Mouse (Mus musculus) large intestine, adult 2 months (tissue): ENCODE measurements around the gene Klhl21. TPM values are rescaled to one million over a fixed set of nuclear protein-coding genes. Genes with fewer than 3 reads are reported as not detected.

ENCODE experiments used
- DNase-seq: peaks from one replicate; pipeline ENCODE4 v3.0.0-alpha.2; 2012; ENCODE audit warnings: low read depth, low spot score
- WGBS: fragments of 180-500 bp; shearing (Covaris S2); methylation state at CpG from one replicate; pipeline ENCODE4 v1.1.7; 2018; 5-methylcytosine and 5-hydroxymethylcytosine counted together
- polyA plus RNA-seq: library from polyadenylated mRNA; depleted of rRNA; stranded (reverse); fragments of >200 nt; gene quantifications from 2 replicates; pipeline ENCODE4 v1.2.3, GENCODE M21; 2012; rRNA removed

Klhl21 gene
- 9.1 and 10.4 TPM in 2 replicates for polyA plus RNA-seq

DNA sequence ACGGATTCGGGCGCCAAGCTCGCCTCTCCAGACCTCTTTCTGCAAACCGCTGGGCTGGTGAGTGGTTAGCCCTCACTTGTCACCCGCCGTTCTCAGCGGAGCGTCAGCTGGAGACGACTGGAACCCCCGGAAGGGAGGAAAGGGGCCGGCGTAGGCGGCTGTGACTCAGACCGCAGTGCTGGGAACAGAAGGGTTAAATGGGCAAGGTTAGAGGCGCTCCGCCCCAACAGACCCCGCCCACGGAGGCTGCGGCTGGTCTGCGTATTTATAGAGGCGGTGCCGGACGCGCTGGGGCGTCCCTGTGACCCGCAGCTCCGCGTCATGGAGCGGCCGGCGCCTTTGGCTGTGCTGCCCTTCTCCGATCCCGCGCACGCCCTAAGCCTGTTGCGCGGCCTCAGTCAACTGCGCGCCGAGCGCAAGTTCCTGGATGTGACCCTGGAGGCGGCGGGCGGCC lies at the start of gene Klhl21:
TSS of gene Klhl21 (plus strand) at position 182 of the 454 bp plus-strand sequence.
- under 1% methylated on average over 45 of the region's 45 CpGs for WGBS
- peak; percentile 83 for DNase-seq

DNA sequence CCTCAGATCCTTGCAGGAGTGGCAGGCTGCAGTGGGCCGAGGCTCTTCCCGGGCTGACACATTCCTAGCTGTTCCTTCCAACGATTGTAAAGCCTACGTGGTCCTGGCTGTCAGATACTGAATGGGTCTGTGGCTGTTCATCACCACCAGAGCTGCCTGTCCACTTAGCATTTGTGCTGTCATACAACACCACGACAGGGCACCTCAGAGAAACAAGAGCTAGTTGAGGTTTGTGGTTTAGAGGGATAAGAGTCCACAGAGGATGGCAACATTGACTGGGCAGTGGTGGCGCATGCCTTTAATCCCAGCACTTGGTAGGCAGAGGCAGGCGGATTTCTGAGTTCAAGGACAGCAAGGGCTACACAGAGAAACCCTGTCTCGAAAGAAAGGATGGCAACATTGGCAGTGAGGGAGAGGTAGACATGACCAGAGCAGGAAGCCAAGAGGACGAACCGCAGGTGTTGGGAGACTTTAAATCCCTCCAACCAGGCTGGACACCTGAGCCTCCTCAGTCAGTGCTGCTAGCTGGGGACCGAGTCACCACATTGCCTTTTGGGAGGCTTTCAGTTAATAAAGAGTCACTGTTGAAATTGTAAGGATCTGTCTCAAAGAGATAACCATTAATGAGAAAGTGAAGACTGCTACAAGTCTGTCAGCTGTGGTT lies 48.6 kb upstream of the Klhl21 start:
- 81% methylated on average over 11 of the region's 11 CpGs for WGBS
- DNase-seq = no peak

GRCm38 (mm10) chr4:151960513-151960854 lies 48.1 kb upstream of the Klhl21 start:
- peak; percentile 32 for DNase-seq
- WGBS = 30% methylated on average over 3 of the region's 3 CpGs

DNA sequence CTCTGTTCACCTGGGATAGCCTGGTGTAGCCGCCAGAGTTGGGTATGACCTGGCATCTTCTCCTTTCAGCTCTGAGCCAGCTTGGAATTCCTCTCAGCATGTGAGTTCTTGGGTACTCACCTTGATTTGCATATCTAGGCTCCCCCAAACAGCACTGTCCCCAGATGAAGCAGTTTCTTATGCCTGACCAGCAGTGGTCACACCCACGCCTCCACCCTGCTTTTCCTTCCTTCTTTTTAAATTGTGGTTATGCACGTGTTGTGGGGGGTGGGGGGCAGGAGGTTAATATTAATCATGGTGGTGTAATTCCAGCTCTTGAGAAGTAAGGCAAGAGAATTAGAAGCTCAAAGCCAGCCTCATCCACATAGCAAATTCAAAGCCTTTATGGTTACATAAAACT lies 45.8 kb upstream of the Klhl21 start:
- 81% methylated on average over 3 of the region's 3 CpGs for WGBS
- DNase-seq = no peak

DNA sequence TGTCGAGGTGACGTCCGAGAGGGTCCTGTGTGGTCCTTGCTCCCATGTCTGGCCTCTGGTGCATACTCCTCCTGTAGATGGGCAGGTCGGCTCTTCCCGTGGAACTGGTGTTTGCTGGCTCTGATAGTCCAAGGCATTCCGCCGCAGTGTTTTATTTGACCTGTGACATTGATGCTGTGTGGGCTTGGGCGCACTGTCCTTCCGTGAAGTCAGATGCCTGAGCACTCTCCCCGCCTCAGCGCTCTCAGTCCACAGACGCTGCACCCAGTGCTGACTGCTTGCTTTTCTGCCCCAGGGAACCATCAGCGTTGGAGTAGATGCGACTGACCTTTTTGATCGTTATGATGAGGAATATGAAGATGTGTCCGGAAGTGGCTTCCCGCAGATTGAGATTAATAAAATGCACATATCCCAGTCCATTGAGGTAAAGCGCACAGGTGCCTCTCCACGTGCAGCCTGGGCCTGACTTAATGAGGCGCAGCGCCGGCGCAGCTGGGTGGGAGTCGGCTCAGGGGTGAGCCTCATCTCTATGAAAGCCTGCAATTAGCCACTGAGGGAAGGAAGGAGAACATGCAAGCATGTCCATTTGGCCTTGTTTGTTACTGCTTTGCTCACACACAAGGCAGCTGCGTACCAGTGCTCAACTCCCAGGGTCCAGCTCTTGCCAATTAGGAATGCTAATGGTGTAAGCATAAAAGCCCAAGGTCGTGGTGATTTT lies 40.2 kb upstream of the Klhl21 start:
- WGBS = 93% methylated on average over 26 of the region's 26 CpGs

GRCm38 (mm10) chr4:151972221-151972967 lies 36.2 kb upstream of the Klhl21 start:
- WGBS = 72% methylated on average over 10 of the region's 10 CpGs
- no peak for DNase-seq

More for the DNA sequence above, 40.2 kb upstream of the Klhl21 start:
- DNase-seq = no peak

DNA sequence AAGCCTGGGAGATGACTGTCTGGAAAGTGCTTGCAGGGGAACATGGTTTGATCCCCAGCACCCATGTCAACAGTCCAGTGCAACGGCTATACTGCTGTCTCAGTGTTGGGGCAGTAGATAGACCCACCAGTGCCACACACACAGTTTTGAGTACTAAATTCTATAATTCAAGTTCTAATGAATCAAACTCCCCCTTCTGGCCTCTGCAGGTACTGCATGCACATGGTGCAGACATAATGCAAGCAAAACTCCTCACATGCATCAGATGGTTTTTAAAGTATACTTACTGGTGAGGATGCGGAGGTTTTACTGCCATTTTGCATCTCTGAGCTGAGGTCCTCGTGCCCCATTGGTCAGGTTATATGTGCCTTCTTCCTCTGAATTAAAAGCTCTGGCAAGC lies 33.2 kb upstream of the Klhl21 start:
- no peak for DNase-seq
- WGBS = 95% methylated on average over 3 of the region's 3 CpGs

DNA sequence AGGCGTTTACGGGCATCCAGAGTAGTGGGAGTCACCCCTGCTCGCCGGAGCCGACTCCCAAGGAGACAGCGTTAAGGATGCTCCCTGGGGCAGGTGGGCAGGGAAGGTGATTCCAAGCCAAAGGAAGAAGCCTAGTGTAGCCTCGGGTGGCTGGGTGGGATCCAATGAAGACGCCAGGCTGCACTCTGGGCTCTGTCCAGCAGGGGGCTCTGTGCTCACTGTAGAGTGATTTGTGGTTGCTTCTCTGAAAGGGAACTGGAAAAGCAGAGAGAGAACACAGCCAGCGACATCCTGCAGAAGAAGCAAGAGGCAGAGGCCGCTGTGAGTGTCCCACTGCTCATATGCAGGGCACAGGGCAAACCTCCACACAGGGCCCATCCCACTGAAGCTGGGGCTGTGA lies 30.9 kb upstream of the Klhl21 start:
- DNase-seq = no peak
- 38% methylated on average over 10 of the region's 10 CpGs for WGBS

DNA sequence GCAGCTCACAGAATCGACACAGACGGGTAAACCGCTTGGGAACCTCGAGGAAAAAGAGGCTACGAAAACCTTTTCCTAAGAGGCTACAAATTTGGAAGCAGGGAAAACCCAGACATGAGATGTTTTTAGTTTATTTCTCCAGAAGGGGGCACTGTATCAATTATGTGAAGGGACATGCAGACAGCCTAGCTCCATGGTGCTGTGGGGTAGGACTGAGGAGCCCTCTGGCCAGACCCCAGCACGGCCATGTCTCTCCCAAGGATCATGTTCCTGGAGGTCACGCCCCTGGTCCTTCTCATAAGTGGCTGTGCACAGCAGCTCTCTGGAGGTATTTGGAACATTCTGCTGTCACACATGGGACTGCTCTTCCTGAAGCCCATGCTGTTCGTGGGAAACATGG lies 27.9 kb upstream of the Klhl21 start:
- WGBS = 77% methylated on average over 8 of the region's 8 CpGs
- no peak for DNase-seq

- 8% methylated on average over 5 of the region's 5 CpGs for WGBS
- no peak for DNase-seq
These were observed 27.2 kb upstream of the Klhl21 start for GRCm38 (mm10) chr4:151981363-151981762.

DNA sequence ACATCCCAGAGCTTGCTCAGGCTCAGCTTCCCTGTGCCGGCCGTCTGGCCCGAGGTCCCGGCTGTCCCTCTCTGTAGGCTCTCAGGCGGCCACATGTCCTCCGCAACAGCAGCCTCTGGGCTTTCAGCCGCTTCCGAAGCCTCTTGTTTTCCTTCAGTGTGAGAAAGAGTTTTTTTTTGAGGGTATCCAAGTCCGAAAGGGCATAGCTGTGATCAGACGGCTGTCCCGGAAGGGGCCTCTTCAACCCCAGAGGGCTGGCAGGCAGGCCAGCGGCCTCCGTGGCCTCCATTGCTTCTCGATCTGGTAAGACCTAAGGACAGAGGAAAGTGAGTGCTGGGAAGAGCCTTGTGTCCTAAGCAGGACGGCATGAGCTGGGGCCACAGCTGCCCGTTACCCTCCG lies 25.6 kb upstream of the Klhl21 start:
- 81% methylated on average over 17 of the region's 17 CpGs for WGBS
- DNase-seq = no peak

GRCm38 (mm10) chr4:151983560-151983959 lies 25.0 kb upstream of the Klhl21 start:
- DNase-seq = no peak
- WGBS = 55% methylated on average over 9 of the region's 9 CpGs

GRCm38 (mm10) chr4:151985886-151986285 lies 22.7 kb upstream of the Klhl21 start:
- WGBS = 20% methylated on average over 10 of the region's 10 CpGs
- DNase-seq = peak; percentile 80

- no peak for DNase-seq
- WGBS = 26% methylated on average over 8 of the region's 8 CpGs
These were observed 22.0 kb upstream of the Klhl21 start for GRCm38 (mm10) chr4:151986650-151987049.

DNA sequence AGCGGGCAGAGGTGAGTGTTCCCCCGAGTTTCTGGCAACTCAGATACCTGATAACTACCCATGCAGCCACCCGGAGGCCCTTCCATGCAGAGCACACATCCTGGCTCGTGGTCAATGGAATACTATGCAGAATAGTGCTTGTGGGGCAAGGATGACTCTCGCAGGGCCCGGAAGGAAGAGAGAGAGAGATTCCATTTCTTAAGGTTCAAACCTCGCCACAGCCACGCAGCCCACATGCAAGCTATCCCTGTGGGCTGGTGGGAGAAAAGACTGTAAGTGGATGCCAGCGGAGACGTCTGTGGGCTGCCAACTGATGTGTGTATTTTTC lies 20.6 kb upstream of the Klhl21 start:
- 13% methylated on average over 10 of the region's 10 CpGs for WGBS
- no peak for DNase-seq

DNA sequence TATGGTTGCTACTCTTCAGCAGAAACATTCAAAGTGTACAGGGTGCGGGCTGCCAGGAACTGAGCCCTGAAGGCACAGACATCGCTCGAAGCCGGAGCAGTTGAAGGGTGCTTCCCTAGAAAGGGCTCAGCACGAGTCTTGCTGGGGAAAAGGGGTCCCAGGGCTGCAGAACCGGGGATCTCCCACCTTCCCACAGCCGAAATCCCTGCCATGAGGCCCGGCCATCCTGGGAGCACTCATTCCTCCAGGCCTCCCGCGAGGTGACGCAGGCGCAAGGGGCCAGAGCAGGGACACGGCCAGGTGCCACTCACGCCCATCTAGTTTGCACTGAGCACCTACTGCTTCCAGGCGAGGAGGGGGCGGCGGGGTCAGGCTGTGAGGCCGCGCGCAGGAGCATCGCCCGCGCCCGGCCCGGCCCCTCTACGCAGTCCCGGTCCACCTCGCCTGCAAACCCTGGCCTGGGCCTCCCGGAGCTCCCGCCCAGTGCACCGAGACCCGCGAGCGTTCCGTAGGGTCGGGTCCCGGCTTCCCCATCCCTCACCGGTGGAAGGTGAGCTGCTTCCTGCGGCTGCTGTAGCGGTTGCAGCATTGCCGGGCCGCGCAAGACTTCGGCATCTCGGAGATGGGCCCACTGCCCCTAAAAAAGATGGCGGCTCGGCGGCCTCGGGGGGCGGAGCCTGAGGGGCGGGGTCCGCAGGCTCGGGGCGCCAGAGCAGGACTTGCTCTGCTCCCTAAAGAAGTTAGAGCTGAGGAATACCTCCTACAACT lies 20.1 kb upstream of the Klhl21 start, which contains the start of gene Thap3:
TSS of gene Thap3 (minus strand) at position 656 of the 768 bp plus-strand sequence.
- DNase-seq = no peak
- under 1% methylated on average over 54 of the region's 54 CpGs for WGBS

GRCm38 (mm10) chr4:151989110-151989488 lies 19.5 kb upstream of the Klhl21 start:
- DNase-seq = no peak
- WGBS = 39% methylated on average over 6 of the region's 6 CpGs

GRCm38 (mm10) chr4:151992091-151992490 lies 16.5 kb upstream of the Klhl21 start:
- 89% methylated on average over 9 of the region's 9 CpGs for WGBS
- DNase-seq = no peak

DNA sequence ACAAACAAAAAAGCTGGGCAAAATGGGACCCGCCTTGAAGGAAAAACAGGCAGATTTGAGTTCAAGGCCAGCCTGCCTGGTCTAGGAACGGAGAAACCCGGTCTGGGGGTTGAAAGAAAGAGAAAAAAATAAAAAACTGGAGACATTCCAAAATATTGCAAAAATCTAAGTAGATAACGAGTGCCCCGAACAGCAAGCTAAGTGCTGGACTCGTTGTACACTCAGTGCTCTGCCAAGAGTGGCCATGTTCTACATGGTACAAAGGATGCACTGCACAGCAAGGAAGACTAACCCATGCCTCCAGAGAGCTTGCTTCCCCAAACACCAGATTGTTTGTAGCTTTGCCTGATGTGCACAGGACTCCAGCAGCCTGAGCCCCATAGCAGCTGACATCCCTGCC lies 15.6 kb upstream of the Klhl21 start:
- no peak for DNase-seq
- WGBS = 79% methylated on average over 6 of the region's 6 CpGs
